Mouse (Mus musculus): ENCODE measurements at regions not wholly inside any gene's neighbourhood (a gene's known extent, or its start where the extent isn't known, plus 50 kb on each side); places are given as distances from the start of the nearest gene placed in this dataset.

DNA sequence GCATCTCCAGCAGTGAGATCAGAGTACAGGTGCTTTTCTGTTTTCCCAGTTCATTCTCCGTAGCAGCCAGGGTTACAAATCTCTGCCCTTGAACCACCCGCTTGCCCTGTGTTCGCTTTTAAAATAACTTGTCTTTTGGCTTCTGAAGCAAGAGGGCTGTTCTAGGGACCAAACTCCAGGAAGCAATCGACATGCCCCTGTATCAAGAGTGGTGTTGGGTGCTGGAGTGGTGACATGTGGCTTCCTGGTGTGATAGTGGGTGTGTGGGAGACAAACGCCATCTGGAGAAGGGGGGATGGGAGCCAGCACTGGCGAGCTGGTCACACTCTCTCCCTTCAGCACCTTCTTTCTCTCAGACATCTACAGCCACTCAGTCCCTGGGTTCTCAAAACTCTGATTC is 186.0 kb upstream of the Irx3 start:
- DNase-seq (ENCODE audit: low read depth, low spot score) = no peak
- H3K4me1 ChIP-seq (ENCODE audit: control insufficient read depth in 2 of 2, insufficient read depth in 2 of 2, low read length in 2 of 2, poor library complexity in 1 of 2) = no peaks in the 10 kb centered on the region
- TF ChIP-seq CHD2 (IDR thresholded peaks at IDR 0.05; ENCODE audit: low read depth, low read length) = no peak
- TF ChIP-seq MAFK (IDR thresholded peaks at IDR 0.05; ENCODE audit: insufficient read depth, low read depth, low read length) = no peak
- TF ChIP-seq ZNF384 (IDR thresholded peaks at IDR 0.05; ENCODE audit: low read depth, low read length) = no peak
- TF ChIP-seq HCFC1 (IDR thresholded peaks at IDR 0.05; ENCODE audit: borderline replicate concordance, insufficient read depth, low read length) = no peak
- TF ChIP-seq ZC3H11A (IDR thresholded peaks at IDR 0.05; ENCODE audit: borderline replicate concordance, low read depth, low read length) = no peak
- no peak overlapping the region for H3K27ac ChIP-seq (ENCODE audit: insufficient read depth, low read depth, low read length, poor library complexity, severe bottlenecking)
- no peak overlapping the region for H3K9ac ChIP-seq (ENCODE audit: insufficient read depth, low read depth, low read length, poor library complexity, severe bottlenecking)
- H3K9me3 ChIP-seq (ENCODE audit: control insufficient read depth, insufficient read depth, low read depth, low read length) = no peaks in the 10 kb centered on the region
- H3K4me3 ChIP-seq (ENCODE audit: insufficient read depth in 1 of 2, low read depth in 1 of 2, low read length in 2 of 2, poor library complexity in 1 of 2, severe bottlenecking in 1 of 2) = no peak overlapping the region
- in situ Hi-C loops (cut with MboI; ENCODE audit: low sequenced_read_pairs in 2 of 2, unreplicated experiment in 2 of 2) = no loop called here
- H3K36me3 ChIP-seq (ENCODE audit: control insufficient read depth, insufficient read depth, low read length, poor library complexity, severe bottlenecking) = no peaks in the 10 kb centered on the region

DNA sequence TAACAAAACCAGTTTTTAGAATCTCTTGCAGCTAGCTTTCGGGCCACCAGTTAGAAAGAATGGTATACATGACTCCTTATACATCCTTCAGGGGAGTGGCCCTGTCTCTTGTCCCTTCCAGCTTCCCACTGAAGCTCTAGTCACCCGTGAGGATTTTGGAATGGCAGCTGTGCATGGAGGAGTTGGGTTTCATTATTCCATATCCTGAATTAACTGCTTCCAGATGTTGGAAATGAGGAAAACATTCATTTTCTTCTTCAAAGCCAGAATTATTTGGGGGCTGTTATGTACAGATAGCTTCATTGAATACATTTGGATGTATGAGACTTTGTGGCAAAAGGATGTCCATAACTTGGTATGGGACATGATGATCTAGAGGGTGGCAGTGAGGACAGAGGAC is 181.3 kb upstream of the Irx3 start:
- no peak overlapping the region for H3K4me3 ChIP-seq (ENCODE audit: insufficient read depth in 1 of 2, low read depth in 1 of 2, low read length in 2 of 2, poor library complexity in 1 of 2, severe bottlenecking in 1 of 2)
- H3K9ac ChIP-seq (ENCODE audit: insufficient read depth, low read depth, low read length, poor library complexity, severe bottlenecking) = no peak overlapping the region
- H3K4me1 ChIP-seq (ENCODE audit: control insufficient read depth in 2 of 2, insufficient read depth in 2 of 2, low read length in 2 of 2, poor library complexity in 1 of 2) = no peaks in the 10 kb centered on the region
- H3K27ac ChIP-seq (ENCODE audit: insufficient read depth, low read depth, low read length, poor library complexity, severe bottlenecking) = no peak overlapping the region
- no peaks in the 10 kb centered on the region for H3K36me3 ChIP-seq (ENCODE audit: control insufficient read depth, insufficient read depth, low read length, poor library complexity, severe bottlenecking)
- in situ Hi-C loops (cut with MboI; ENCODE audit: low sequenced_read_pairs in 2 of 2, unreplicated experiment in 2 of 2) = no loop called here
- no peak for DNase-seq (ENCODE audit: low read depth, low spot score)
- TF ChIP-seq ZC3H11A (IDR thresholded peaks at IDR 0.05; ENCODE audit: borderline replicate concordance, low read depth, low read length) (no peak), HCFC1 (IDR thresholded peaks at IDR 0.05; ENCODE audit: borderline replicate concordance, insufficient read depth, low read length) (no peak), ZNF384 (IDR thresholded peaks at IDR 0.05; ENCODE audit: low read depth, low read length) (no peak), CHD2 (IDR thresholded peaks at IDR 0.05; ENCODE audit: low read depth, low read length) (no peak), MAFK (IDR thresholded peaks at IDR 0.05; ENCODE audit: insufficient read depth, low read depth, low read length) (no peak)
- H3K9me3 ChIP-seq (ENCODE audit: control insufficient read depth, insufficient read depth, low read depth, low read length) = no peaks in the 10 kb centered on the region

DNA sequence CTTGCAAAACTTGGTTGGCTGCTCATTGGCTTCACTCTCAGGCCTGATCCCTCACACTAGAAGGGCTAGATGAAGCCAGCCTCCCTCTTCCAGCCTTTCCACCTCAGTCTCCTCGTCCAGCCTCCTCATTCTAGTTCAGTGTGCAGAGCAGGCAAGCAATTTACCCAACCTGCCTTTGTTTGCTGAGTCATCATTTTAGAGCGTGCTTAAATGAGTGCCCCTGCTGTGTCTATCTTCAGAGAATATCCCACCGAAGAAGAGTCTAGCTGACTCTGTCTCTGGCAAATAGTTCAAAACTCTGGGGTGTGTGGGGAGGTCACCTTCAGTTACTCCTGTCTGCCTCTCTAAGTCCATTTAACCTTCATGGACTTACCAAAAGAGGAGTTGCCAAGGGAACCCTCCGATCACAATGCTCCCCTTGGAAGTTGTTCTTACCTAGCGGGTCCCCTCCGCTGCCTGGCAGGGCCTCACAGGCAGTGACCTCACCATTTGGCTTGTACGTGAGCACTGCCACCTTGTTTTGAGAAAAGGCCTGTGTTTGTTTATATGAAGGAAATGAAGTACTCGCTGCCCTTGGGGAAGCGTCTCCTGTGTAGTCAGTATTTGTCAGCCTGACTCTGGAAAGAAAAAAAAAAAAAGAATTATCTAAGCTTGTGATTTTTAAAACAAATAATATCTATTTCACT is 175.2 kb upstream of the Irx3 start:
- no peak overlapping the region for H3K27ac ChIP-seq (ENCODE audit: insufficient read depth, low read depth, low read length, poor library complexity, severe bottlenecking)
- no peak overlapping the region for H3K4me3 ChIP-seq (ENCODE audit: insufficient read depth in 1 of 2, low read depth in 1 of 2, low read length in 2 of 2, poor library complexity in 1 of 2, severe bottlenecking in 1 of 2)
- H3K4me1 ChIP-seq (ENCODE audit: control insufficient read depth in 2 of 2, insufficient read depth in 2 of 2, low read length in 2 of 2, poor library complexity in 1 of 2) = no peaks in the 10 kb centered on the region
- no peaks in the 10 kb centered on the region for H3K36me3 ChIP-seq (ENCODE audit: control insufficient read depth, insufficient read depth, low read length, poor library complexity, severe bottlenecking)
- no peak for TF ChIP-seq ZNF384 (IDR thresholded peaks at IDR 0.05; ENCODE audit: low read depth, low read length)
- TF ChIP-seq HCFC1 (IDR thresholded peaks at IDR 0.05; ENCODE audit: borderline replicate concordance, insufficient read depth, low read length) = no peak
- no peak for TF ChIP-seq CHD2 (IDR thresholded peaks at IDR 0.05; ENCODE audit: low read depth, low read length)
- peak; percentile 94 for TF ChIP-seq MAFK (IDR thresholded peaks at IDR 0.05; ENCODE audit: insufficient read depth, low read depth, low read length)
- no peaks in the 10 kb centered on the region for H3K9me3 ChIP-seq (ENCODE audit: control insufficient read depth, insufficient read depth, low read depth, low read length)
- in situ Hi-C loops (cut with MboI; ENCODE audit: low sequenced_read_pairs in 2 of 2, unreplicated experiment in 2 of 2) = no loop called here
- no peak overlapping the region for H3K9ac ChIP-seq (ENCODE audit: insufficient read depth, low read depth, low read length, poor library complexity, severe bottlenecking)
- DNase-seq (ENCODE audit: low read depth, low spot score) = no peak

DNA sequence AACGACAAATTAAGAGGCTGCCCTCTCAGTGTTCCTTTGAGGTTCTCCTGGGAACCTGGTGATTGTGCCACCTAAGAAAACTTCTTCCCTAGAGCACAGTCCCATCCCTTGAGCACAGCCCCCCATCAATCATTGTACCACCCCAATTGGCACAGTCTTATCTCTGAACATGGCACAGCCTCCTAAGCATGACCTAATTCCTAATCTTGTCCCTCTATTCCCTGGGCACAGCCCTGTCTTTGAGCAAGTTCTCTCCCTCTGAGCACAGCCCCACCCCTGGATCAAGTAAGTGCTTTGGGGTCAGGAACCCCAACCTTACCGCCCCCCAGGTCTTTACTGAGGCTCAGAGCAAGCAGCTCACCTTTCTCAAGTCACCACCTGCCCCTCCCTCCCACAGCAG is 173.6 kb upstream of the Irx3 start:
- H3K9me3 ChIP-seq (ENCODE audit: control insufficient read depth, insufficient read depth, low read depth, low read length) = no peaks in the 10 kb centered on the region
- H3K27ac ChIP-seq (ENCODE audit: insufficient read depth, low read depth, low read length, poor library complexity, severe bottlenecking) = no peak overlapping the region
- H3K4me1 ChIP-seq (ENCODE audit: control insufficient read depth in 2 of 2, insufficient read depth in 2 of 2, low read length in 2 of 2, poor library complexity in 1 of 2) = no peaks in the 10 kb centered on the region
- H3K36me3 ChIP-seq (ENCODE audit: control insufficient read depth, insufficient read depth, low read length, poor library complexity, severe bottlenecking) = no peaks in the 10 kb centered on the region
- TF ChIP-seq ZC3H11A (IDR thresholded peaks at IDR 0.05; ENCODE audit: borderline replicate concordance, low read depth, low read length) (no peak), ZNF384 (IDR thresholded peaks at IDR 0.05; ENCODE audit: low read depth, low read length) (no peak), HCFC1 (IDR thresholded peaks at IDR 0.05; ENCODE audit: borderline replicate concordance, insufficient read depth, low read length) (no peak), CHD2 (IDR thresholded peaks at IDR 0.05; ENCODE audit: low read depth, low read length) (no peak), MAFK (IDR thresholded peaks at IDR 0.05; ENCODE audit: insufficient read depth, low read depth, low read length) (no peak)
- H3K4me3 ChIP-seq (ENCODE audit: insufficient read depth in 1 of 2, low read depth in 1 of 2, low read length in 2 of 2, poor library complexity in 1 of 2, severe bottlenecking in 1 of 2) = no peak overlapping the region
- no peak overlapping the region for H3K9ac ChIP-seq (ENCODE audit: insufficient read depth, low read depth, low read length, poor library complexity, severe bottlenecking)
- in situ Hi-C loops (cut with MboI; ENCODE audit: low sequenced_read_pairs in 2 of 2, unreplicated experiment in 2 of 2) = no loop called here
- no peak for DNase-seq (ENCODE audit: low read depth, low spot score)

DNA sequence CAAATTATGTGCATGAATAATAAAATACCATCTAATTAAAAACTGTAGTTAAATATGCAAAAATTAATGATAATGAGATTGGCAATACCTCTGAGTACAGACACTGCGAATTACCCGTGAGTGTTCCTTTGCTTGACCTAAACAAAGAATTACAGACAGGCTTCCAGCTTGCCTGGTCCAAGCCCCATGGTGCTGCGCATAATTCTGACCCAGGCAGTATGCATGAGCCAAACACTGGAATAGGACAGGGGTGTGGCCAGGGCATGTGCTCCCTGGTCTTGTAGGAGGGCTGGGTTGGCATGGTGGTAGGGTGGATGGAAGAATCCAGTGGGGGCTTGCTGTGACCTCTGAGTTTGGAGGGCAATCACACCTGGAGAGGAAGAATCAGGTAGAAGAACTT is 172.8 kb upstream of the Irx3 start:
- Histone ChIP-seq H3K27ac (ENCODE audit: insufficient read depth, low read depth, low read length, poor library complexity, severe bottlenecking) (no peak overlapping the region), H3K4me1 (ENCODE audit: control insufficient read depth in 2 of 2, insufficient read depth in 2 of 2, low read length in 2 of 2, poor library complexity in 1 of 2) (no peaks in the 10 kb centered on the region), H3K9me3 (ENCODE audit: control insufficient read depth, insufficient read depth, low read depth, low read length) (no peaks in the 10 kb centered on the region), H3K36me3 (ENCODE audit: control insufficient read depth, insufficient read depth, low read length, poor library complexity, severe bottlenecking) (no peaks in the 10 kb centered on the region), H3K4me3 (ENCODE audit: insufficient read depth in 1 of 2, low read depth in 1 of 2, low read length in 2 of 2, poor library complexity in 1 of 2, severe bottlenecking in 1 of 2) (no peak overlapping the region), H3K9ac (ENCODE audit: insufficient read depth, low read depth, low read length, poor library complexity, severe bottlenecking) (no peak overlapping the region)
- DNase-seq (ENCODE audit: low read depth, low spot score) = no peak
- TF ChIP-seq MAFK (IDR thresholded peaks at IDR 0.05; ENCODE audit: insufficient read depth, low read depth, low read length) = no peak
- TF ChIP-seq HCFC1 (IDR thresholded peaks at IDR 0.05; ENCODE audit: borderline replicate concordance, insufficient read depth, low read length) = no peak
- no peak for TF ChIP-seq ZC3H11A (IDR thresholded peaks at IDR 0.05; ENCODE audit: borderline replicate concordance, low read depth, low read length)
- no peak for TF ChIP-seq ZNF384 (IDR thresholded peaks at IDR 0.05; ENCODE audit: low read depth, low read length)
- TF ChIP-seq CHD2 (IDR thresholded peaks at IDR 0.05; ENCODE audit: low read depth, low read length) = no peak
- in situ Hi-C loops (cut with MboI; ENCODE audit: low sequenced_read_pairs in 2 of 2, unreplicated experiment in 2 of 2) = no loop called here
